Mouse (Mus musculus): ENCODE measurements around the gene Sergef. TPM values are rescaled to one million over a fixed set of nuclear protein-coding genes. Genes with fewer than 3 reads are reported as not detected.
A peak's percentile ranks its signal among the peaks of the same experiment; 100 is the strongest.

Sergef gene
- polyA plus RNA-seq, 1 experiment from 2014 or later, result 50.6 TPM

DNA sequence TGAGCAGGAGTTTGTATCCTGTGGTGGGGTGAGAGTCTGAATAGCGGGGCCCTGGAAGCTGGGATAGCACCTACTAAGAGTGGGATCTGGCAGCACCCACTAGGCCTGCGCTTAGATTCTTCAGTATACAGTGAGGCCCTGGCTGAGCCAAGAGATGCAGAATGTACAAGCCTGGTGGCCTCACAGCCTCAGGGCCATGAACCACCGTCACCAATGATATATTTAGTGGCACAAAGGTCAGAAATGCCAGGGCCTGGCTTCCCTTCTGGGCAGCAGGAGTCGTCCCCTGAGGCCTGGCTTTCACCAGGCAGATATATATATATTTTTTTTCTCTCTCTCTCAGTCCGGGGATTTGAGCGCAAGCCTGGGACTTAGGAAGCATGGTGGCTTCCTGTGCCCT, 228.9 kb downstream of the Sergef start:
- Histone ChIP-seq H3K36me3 (ENCODE audit: control insufficient read depth, insufficient read depth, low read length) (no peaks in the 10 kb centered on the region), H3K27ac (ENCODE audit: low read depth, low read length) (no peak overlapping the region), H3K4me2 (ENCODE audit: low read length) (no peak overlapping the region), H3K9me3 (ENCODE audit: control insufficient read depth, low read length) (no peaks in the 10 kb centered on the region), H3K4me3 (ENCODE audit: low read length) (no peak overlapping the region), H3K27me3 (replicated peaks; ENCODE audit: control insufficient read depth, insufficient read depth, low read length) (no peaks in the 10 kb centered on the region), H3K4me1 (ENCODE audit: control insufficient read depth, insufficient read depth, low read depth, low read length) (no peaks in the 10 kb centered on the region; the same call in 1 of the 2 replicates), H3K9ac (ENCODE audit: low read depth, low read length) (no peak overlapping the region)
- WGBS, result 86% methylated on average over 6 of the region's 6 CpGs
- ATAC-seq, result no peak

DNA sequence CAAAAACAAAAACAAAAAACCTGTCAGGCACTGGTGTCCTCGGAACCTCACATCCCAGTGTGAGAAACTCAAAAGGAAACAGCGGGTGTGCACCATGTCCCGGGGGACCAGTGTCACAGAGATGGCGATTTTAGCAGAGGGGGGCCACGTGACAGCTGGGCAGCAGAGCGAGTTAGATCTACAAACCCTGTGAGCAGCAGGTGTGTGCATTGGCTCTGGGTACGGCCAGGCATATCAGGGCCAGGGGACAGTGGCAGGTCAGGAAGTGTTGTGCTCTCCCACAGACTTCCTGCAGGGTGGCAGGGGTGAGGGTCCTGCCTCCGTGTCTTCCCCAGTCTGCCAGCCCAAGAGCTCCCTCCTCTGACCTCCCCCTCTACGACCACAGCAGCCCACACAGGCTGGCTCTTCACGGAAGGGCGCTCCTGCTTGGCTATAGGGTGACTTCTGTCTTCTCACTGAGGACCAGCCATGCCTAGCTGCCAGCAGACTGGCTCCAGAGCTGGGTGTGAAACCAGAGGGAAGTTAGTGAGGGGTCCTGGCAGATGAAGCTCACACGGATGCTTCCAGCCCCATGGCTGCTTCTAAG, 230.3 kb downstream of the Sergef start:
- ATAC-seq, result no peak
- no peak overlapping the region for H3K4me3 ChIP-seq (ENCODE audit: low read length)
- no peaks in the 10 kb centered on the region; the same call in 1 of the 2 replicates for H3K4me1 ChIP-seq (ENCODE audit: control insufficient read depth, insufficient read depth, low read depth, low read length)
- no peaks in the 10 kb centered on the region for H3K27me3 ChIP-seq (replicated peaks; ENCODE audit: control insufficient read depth, insufficient read depth, low read length)
- 0 out of 2 replicates have a peak, but pooled peaks cover 4% of the 10 kb centered on the region for H3K36me3 ChIP-seq (ENCODE audit: control insufficient read depth, insufficient read depth, low read length)
- 36% methylated on average over 12 of the region's 12 CpGs for WGBS
- H3K9ac ChIP-seq (ENCODE audit: low read depth, low read length), result no peak overlapping the region
- H3K9me3 ChIP-seq (ENCODE audit: control insufficient read depth, low read length), result no peaks in the 10 kb centered on the region
- H3K27ac ChIP-seq (ENCODE audit: low read depth, low read length), result no peak overlapping the region
- H3K4me2 ChIP-seq (ENCODE audit: low read length), result no peak overlapping the region

DNA sequence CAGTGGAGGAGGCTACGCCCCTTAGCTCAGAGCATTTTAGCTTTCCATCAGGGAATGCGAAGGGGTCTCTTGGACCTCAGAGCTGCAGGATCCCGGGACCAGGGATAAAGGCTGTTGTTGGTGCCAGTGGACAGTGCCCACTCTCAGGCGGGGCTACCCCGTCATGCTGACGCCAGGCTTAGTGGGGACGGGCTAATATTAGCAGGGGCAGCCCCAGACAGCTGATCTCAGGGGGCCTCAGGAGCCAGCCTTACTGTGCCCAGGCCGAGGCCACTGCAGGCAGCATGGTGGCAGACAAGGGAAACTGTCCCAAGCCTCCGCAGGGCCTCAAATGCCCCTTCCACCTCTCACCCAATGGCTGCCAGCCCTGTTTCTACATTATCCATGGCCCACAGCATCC, 231.0 kb downstream of the Sergef start:
- Histone ChIP-seq H3K4me1 (ENCODE audit: control insufficient read depth, insufficient read depth, low read depth, low read length) (no peaks in the 10 kb centered on the region; the same call in 1 of the 2 replicates), H3K4me2 (ENCODE audit: low read length) (no peak overlapping the region), H3K9me3 (ENCODE audit: control insufficient read depth, low read length) (no peaks in the 10 kb centered on the region), H3K4me3 (ENCODE audit: low read length) (no peak overlapping the region), H3K27ac (ENCODE audit: low read depth, low read length) (no peak overlapping the region), H3K9ac (ENCODE audit: low read depth, low read length) (no peak overlapping the region), H3K27me3 (replicated peaks; ENCODE audit: control insufficient read depth, insufficient read depth, low read length) (no peaks in the 10 kb centered on the region), H3K36me3 (ENCODE audit: control insufficient read depth, insufficient read depth, low read length) (0 out of 2 replicates have a peak, but pooled peaks cover 4% of the 10 kb centered on the region)
- 86% methylated on average over 9 of the region's 9 CpGs for WGBS
- peak; percentile 9; the same call in 1 of the 2 replicates for ATAC-seq

DNA sequence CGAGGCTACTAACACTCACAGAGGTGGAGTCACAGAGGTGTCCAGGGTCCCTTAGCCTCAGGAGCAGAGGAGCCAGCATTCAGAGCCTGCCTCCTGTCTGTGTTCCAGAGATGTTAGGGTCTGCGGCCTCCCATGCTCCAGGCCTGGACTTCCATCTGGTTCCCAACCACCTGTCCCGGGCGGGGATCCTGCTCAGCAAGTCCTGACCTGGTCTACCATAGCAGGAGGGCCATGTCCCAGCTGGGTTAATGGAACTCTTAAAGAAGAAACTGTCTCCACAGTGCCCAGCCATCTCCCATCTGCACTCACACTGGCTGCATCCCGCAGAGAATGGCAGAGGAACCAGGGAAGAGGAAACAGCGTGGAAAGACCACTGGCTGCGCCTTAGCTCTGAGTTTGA, 234.9 kb downstream of the Sergef start:
- no peaks in the 10 kb centered on the region for H3K9me3 ChIP-seq (ENCODE audit: control insufficient read depth, low read length)
- H3K4me1 ChIP-seq (ENCODE audit: control insufficient read depth, insufficient read depth, low read depth, low read length), result peaks cover 19% of the 10 kb centered on the region
- H3K27me3 ChIP-seq (replicated peaks; ENCODE audit: control insufficient read depth, insufficient read depth, low read length), result no peaks in the 10 kb centered on the region
- H3K4me3 ChIP-seq (ENCODE audit: low read length), result no peak overlapping the region
- H3K36me3 ChIP-seq (ENCODE audit: control insufficient read depth, insufficient read depth, low read length), result 0 out of 2 replicates have a peak, but pooled peaks cover 4% of the 10 kb centered on the region
- no peak overlapping the region for H3K9ac ChIP-seq (ENCODE audit: low read depth, low read length)
- no peak overlapping the region for H3K27ac ChIP-seq (ENCODE audit: low read depth, low read length)
- WGBS, result 82% methylated on average over 7 of the region's 7 CpGs
- H3K4me2 ChIP-seq (ENCODE audit: low read length), result no peak overlapping the region
- ATAC-seq, result no peak

DNA sequence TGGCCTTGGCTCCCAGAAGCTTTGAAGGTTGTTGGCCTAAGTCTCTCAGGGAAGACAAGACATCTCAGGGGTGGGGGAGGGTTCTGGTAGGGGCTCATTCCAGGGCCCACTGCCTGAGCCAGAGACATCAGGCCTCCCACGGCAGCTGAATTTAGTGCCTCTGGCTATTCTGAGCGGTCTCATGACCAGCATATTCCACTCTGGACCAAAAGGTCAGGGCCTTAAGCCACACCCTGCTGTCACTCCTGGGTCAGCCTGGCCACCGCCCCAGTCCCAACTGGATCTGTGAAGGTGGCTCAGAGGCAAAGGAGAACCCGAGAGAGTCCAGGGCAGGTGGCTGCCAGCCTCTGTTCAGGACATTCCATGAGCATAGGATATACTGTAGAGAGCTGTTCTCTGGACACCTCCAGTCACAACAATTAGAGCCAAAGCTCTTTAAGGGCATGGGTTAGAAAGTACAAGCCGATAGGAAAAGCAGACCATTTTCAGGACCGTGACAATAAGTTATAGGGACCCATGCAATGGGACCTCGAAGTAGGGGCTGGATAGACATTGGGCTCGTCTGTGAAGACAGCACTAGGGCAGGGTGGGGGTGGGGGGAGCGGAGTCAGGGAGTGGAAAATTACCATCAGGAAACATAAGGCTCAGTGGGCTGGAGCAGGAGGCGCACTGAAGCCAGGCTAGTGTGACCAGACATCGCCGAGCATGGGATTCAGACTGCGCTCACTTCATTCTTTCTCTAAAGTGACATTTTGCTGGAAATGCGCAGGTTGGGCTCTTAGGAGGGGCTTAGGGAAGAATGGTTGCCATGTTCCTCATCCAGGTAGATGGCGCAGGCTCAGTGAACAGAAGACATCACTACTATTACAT, 235.8 kb downstream of the Sergef start:
- Histone ChIP-seq H3K4me2 (ENCODE audit: low read length) (no peak overlapping the region), H3K9me3 (ENCODE audit: control insufficient read depth, low read length) (no peaks in the 10 kb centered on the region), H3K4me1 (ENCODE audit: control insufficient read depth, insufficient read depth, low read depth, low read length) (peaks cover 28% of the 10 kb centered on the region), H3K36me3 (ENCODE audit: control insufficient read depth, insufficient read depth, low read length) (0 out of 2 replicates have a peak, but pooled peaks cover 4% of the 10 kb centered on the region), H3K27me3 (replicated peaks; ENCODE audit: control insufficient read depth, insufficient read depth, low read length) (no peaks in the 10 kb centered on the region), H3K4me3 (ENCODE audit: low read length) (no peak overlapping the region), H3K9ac (ENCODE audit: low read depth, low read length) (no peak overlapping the region), H3K27ac (ENCODE audit: low read depth, low read length) (no peak overlapping the region)
- WGBS, result 81% methylated on average over 15 of the region's 15 CpGs
- no peak for ATAC-seq

DNA sequence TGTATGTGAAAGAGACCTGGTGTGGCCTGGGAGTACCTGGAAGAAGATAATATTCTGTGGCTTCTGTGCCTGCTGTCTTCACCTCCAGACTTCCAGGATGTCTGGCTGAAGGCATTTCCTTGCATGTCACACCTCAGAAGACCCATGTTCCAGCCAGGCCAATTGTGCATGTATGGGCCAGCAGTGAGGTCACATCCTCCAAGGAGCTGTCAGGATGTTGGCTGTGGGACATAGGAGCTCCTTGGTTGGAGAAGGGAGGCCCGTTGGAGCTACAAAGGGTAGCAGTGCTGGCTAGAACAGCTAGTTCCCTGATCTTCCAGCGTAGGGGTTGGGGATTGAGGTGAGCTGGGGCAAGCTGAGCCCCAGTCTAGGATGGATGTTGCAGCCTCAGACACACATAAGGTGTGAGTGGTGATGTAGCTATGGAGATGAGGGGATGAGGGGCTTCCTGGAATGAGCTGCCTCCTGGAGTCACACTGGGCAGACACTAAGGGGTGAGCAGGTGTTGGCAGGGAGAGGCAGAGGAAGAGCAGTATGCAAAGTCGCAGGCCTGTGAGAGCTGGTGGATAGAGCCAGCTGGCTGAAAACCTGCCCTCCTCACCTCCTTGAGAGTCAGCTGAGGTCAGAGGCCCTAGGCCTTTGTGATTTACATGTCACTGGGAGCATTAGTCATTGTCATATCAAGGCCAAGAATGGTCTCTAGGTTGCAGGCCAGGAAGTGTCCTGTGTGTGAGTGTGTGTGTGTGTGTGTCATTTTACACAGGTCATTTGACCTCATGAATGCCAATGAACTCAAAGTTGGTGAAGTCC, 238.0 kb downstream of the Sergef start:
- Histone ChIP-seq H3K27me3 (replicated peaks; ENCODE audit: control insufficient read depth, insufficient read depth, low read length) (no peaks in the 10 kb centered on the region), H3K9ac (ENCODE audit: low read depth, low read length) (no peak overlapping the region), H3K9me3 (ENCODE audit: control insufficient read depth, low read length) (no peaks in the 10 kb centered on the region), H3K4me3 (ENCODE audit: low read length) (peak overlapping the region; percentile 89), H3K4me2 (ENCODE audit: low read length) (peak overlapping the region; percentile 83), H3K36me3 (ENCODE audit: control insufficient read depth, insufficient read depth, low read length) (0 out of 2 replicates have a peak, but pooled peaks cover 4% of the 10 kb centered on the region), H3K4me1 (ENCODE audit: control insufficient read depth, insufficient read depth, low read depth, low read length) (peaks cover 38% of the 10 kb centered on the region), H3K27ac (ENCODE audit: low read depth, low read length) (no peak overlapping the region)
- 66% methylated on average over 3 of the region's 3 CpGs for WGBS
- no peak for ATAC-seq

DNA sequence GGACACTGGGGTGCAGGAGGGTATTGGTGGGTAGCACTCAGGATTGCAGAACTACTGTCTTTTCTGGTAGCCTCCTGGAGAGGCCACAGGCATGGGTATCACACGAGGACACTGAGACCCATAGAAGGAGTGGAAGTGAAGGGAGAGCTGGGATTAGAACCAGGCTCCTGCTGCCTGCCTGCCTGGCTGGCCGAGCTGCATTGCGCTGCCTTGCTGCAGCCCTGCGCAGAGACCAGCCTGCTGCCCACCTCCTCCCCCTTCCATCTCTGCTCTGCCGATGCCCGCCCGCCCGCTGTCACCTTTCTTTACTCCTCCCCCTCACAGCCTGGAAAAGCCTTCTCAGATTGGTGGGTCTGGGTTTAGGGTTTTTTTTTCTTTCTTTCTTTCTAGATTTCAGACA, 239.3 kb downstream of the Sergef start:
- H3K9me3 ChIP-seq (ENCODE audit: control insufficient read depth, low read length), result no peaks in the 10 kb centered on the region

DNA sequence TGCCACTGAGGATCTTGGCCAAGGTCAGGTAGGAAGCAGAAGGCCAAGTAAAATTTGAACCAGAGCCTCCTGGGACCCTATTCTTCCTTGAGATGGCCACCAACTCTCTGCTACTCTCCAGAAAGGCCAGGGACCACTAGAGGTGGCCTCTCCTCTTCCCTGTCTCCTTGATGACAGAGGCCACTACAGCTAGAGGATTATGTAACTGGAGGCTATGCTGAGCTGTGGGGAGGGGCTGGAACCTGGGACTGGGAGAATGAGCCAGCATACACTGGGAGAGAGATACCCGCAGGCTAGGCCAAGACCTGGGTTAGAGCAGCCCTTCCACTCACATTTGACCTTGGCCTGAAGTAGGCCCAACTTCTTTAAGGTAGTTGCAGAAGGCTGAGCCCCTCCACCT, 239.9 kb downstream of the Sergef start:
- Histone ChIP-seq H3K4me1 (ENCODE audit: control insufficient read depth, insufficient read depth, low read depth, low read length) (peaks cover 43% of the 10 kb centered on the region), H3K9ac (ENCODE audit: low read depth, low read length) (peak overlapping the region; percentile 59)
- WGBS, result 90% methylated on average over 1 of the region's 1 CpGs

More for the DNA sequence above, 239.3 kb downstream of the Sergef start:
- 22% methylated on average over 8 of the region's 8 CpGs for WGBS
- ATAC-seq, result peak; percentile 18; the same call in 1 of the 2 replicates
- no peak overlapping the region for H3K27ac ChIP-seq (ENCODE audit: low read depth, low read length)
- 0 out of 2 replicates have a peak, but pooled peaks cover 4% of the 10 kb centered on the region for H3K36me3 ChIP-seq (ENCODE audit: control insufficient read depth, insufficient read depth, low read length)
- peak overlapping the region; percentile 83 for H3K4me2 ChIP-seq (ENCODE audit: low read length)
- peaks cover 2% of the 10 kb centered on the region for H3K27me3 ChIP-seq (replicated peaks; ENCODE audit: control insufficient read depth, insufficient read depth, low read length)
- peak overlapping the region; percentile 89 for H3K4me3 ChIP-seq (ENCODE audit: low read length)
- H3K9ac ChIP-seq (ENCODE audit: low read depth, low read length), result peak overlapping the region; percentile 59
- peaks cover 43% of the 10 kb centered on the region for H3K4me1 ChIP-seq (ENCODE audit: control insufficient read depth, insufficient read depth, low read depth, low read length)

More for the DNA sequence above, 239.9 kb downstream of the Sergef start:
- H3K9me3 ChIP-seq (ENCODE audit: control insufficient read depth, low read length), result no peaks in the 10 kb centered on the region
- peaks cover 8% of the 10 kb centered on the region for H3K27me3 ChIP-seq (replicated peaks; ENCODE audit: control insufficient read depth, insufficient read depth, low read length)
- no peak for ATAC-seq
- H3K27ac ChIP-seq (ENCODE audit: low read depth, low read length), result no peak overlapping the region
- 0 out of 2 replicates have a peak, but pooled peaks cover under 1% of the 10 kb centered on the region for H3K36me3 ChIP-seq (ENCODE audit: control insufficient read depth, insufficient read depth, low read length)
- H3K4me3 ChIP-seq (ENCODE audit: low read length), result peak overlapping the region; percentile 89
- peak overlapping the region; percentile 83 for H3K4me2 ChIP-seq (ENCODE audit: low read length)
